9 mouse cellular contexts compared by ENCODE assay signal in the genomic region with DNA sequence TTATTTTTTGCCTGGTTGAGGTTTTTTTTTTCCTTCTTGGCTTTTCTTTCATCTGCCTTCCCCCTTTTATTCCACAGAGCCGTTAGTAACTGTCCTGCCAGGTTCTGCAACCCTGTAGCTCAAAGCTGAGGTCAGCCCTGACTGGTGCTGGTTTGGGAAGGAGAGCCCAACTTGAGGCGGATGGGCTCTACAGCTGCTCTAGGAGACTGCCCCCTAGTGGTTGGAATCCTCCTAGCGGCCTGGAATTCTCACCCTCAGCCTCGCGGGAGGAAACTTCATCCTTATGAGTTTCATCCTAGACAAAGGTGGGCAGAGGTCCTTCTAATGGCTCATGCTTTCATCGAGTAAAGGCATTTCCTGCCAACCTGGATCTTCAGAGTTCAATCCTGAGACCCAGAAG. TPM values are rescaled to one million over a fixed set of nuclear protein-coding genes. Genes with fewer than 3 reads are reported as not detected.
A peak's percentile ranks its signal among the peaks of the same experiment; 100 is the strongest.
DNase-seq lines count a peak whose midpoint lies in the region; ATAC-seq and TF ChIP-seq lines count a peak whose summit lies in the region.
"Had no signal": no experiment of that assay in that cellular context is flagged by ENCODE, and none has a peak within 500 bp of the region (broad histone marks: within the 10 kb centered on the region; RNA-seq: fewer than 3 reads in every experiment).

No protein-coding gene starts in this region.

- H3K9ac ChIP-seq in ES-E14 (ENCODE audit: insufficient read depth, low read depth, low read length, poor library complexity, severe bottlenecking), result no peak overlapping the region
- no peak overlapping the region for H3K9ac ChIP-seq in hindbrain, embryonic 14.5 days
- H3K9ac ChIP-seq: heart, embryonic 15.5 days had no signal

- no peak overlapping the region for H3K4me2 ChIP-seq in hindbrain, embryonic 14.5 days (replicated peaks)
- H3K4me2 ChIP-seq: heart, embryonic 15.5 days had no signal

- in situ Hi-C loops in ES-E14 (cut with MboI; ENCODE audit: low sequenced_read_pairs in 2 of 2, unreplicated experiment in 2 of 2), result no loop called here

- peak; percentile 81 for TF ChIP-seq CTCF in layer of hippocampus, adult 2 months (conservative IDR thresholded peaks at IDR 0.05)
- TF ChIP-seq CTCF in spleen, adult 2 months (IDR thresholded peaks at IDR 0.05; ENCODE audit: extremely low read depth, insufficient read depth, insufficient read length, insufficient replicate concordance), result peak; percentile 69; the same call in 1 of the 2 replicates

- no peaks in the 10 kb centered on the region for H3K27me3 ChIP-seq in spleen, adult 2 months (ENCODE audit: control insufficient read depth, insufficient read depth, low read length)
- no peaks in the 10 kb centered on the region for H3K27me3 ChIP-seq in hindbrain, embryonic 14.5 days (ENCODE audit: control insufficient read depth, insufficient read depth, low read length)
- H3K27me3 ChIP-seq: heart, embryonic 15.5 days had no signal

- DNase-seq in CD4-positive helper T cell, adult 2 months (ENCODE audit: low read depth, low spot score), result peak; percentile 66
- peak; percentile 80 for DNase-seq in ES-E14 (ENCODE audit: low read depth, low spot score)
- DNase-seq in gastrocnemius, postnatal 10 days, result peak; percentile 86
- peak in 1 of 2 experiments; percentile 50 for DNase-seq in layer of hippocampus, adult 2 months (ENCODE audit: low spot score in 2 of 2)
- peak; percentile 76 to 86 for DNase-seq in lung, postnatal 4 days
- DNase-seq in spleen, adult 2 months (ENCODE audit: low read depth in 1 of 2, low spot score in 2 of 2), result peak; percentile 37 to 75
- DNase-seq in hindbrain, embryonic 14.5 days (ENCODE audit: low spot score), result no peak

- H3K27ac ChIP-seq in ES-E14 (ENCODE audit: insufficient read depth, low read depth, low read length, poor library complexity, severe bottlenecking), result no peak overlapping the region
- H3K27ac ChIP-seq in layer of hippocampus, adult 2 months, result no peak overlapping the region
- H3K27ac ChIP-seq in spleen, adult 2 months (ENCODE audit: insufficient read depth, low read length), result no peak overlapping the region
- H3K27ac ChIP-seq in hindbrain, embryonic 14.5 days, result no peak overlapping the region
- H3K27ac ChIP-seq: heart, embryonic 15.5 days had no signal

- no peaks in the 10 kb centered on the region for H3K36me3 ChIP-seq in ES-E14 (ENCODE audit: control insufficient read depth, insufficient read depth, low read length, poor library complexity, severe bottlenecking)
- no peaks in the 10 kb centered on the region for H3K36me3 ChIP-seq in spleen, adult 2 months (ENCODE audit: control insufficient read depth, insufficient read depth, low read length)
- no peaks in the 10 kb centered on the region for H3K36me3 ChIP-seq in hindbrain, embryonic 14.5 days (replicated peaks; ENCODE audit: control insufficient read depth, insufficient read depth)
- H3K36me3 ChIP-seq: heart, embryonic 15.5 days had no signal

- no peak overlapping the region for H3K4me3 ChIP-seq in ES-E14 (ENCODE audit: insufficient read depth in 1 of 2, low read depth in 1 of 2, low read length in 2 of 2, poor library complexity in 1 of 2, severe bottlenecking in 1 of 2)
- H3K4me3 ChIP-seq in layer of hippocampus, adult 2 months, result no peak overlapping the region
- no peak overlapping the region for H3K4me3 ChIP-seq in spleen, adult 2 months (ENCODE audit: extremely low read depth, insufficient read depth, insufficient read length)
- H3K4me3 ChIP-seq in hindbrain, embryonic 14.5 days (replicated peaks; ENCODE audit: low read length), result no peak overlapping the region
- H3K4me3 ChIP-seq: heart, embryonic 15.5 days had no signal

- H3K9me3 ChIP-seq in ES-E14 (ENCODE audit: control insufficient read depth, insufficient read depth, low read depth, low read length), result no peaks in the 10 kb centered on the region
- no peaks in the 10 kb centered on the region for H3K9me3 ChIP-seq in hindbrain, embryonic 14.5 days (ENCODE audit: control insufficient read depth, low read length)
- H3K9me3 ChIP-seq: heart, embryonic 15.5 days had no signal

- peak; percentile 42; the same call in 1 of the 2 replicates for ATAC-seq in cerebellum, adult (ENCODE audit: insufficient number of reproducible peaks, low FRiP score, low TSS enrichment)
- no peak for ATAC-seq in hindbrain, embryonic 14.5 days (ENCODE audit: low FRiP score)

- H3K4me1 ChIP-seq in ES-E14 (ENCODE audit: control insufficient read depth in 2 of 2, insufficient read depth in 2 of 2, low read length in 2 of 2, poor library complexity in 1 of 2), result peaks cover 0 to 2% of the 10 kb centered on the region in 2 experiments; a peak in 1 of 4 replicates
- no peaks in the 10 kb centered on the region for H3K4me1 ChIP-seq in spleen, adult 2 months (ENCODE audit: control insufficient read depth, insufficient read depth, insufficient read length)
- H3K4me1 ChIP-seq in hindbrain, embryonic 14.5 days (replicated peaks; ENCODE audit: control insufficient read depth, insufficient read depth, low read length), result no peaks in the 10 kb centered on the region
- H3K4me1 ChIP-seq: heart, embryonic 15.5 days had no signal

- no peak for TF ChIP-seq POLR2A in spleen, adult 2 months (IDR thresholded peaks at IDR 0.05; ENCODE audit: low read depth, low read length)

- WGBS in spleen, adult 2 months, result 39% methylated on average over 6 of the region's 6 CpGs
- WGBS in hindbrain, embryonic 14.5 days, result 45% methylated on average over 6 of the region's 6 CpGs

TF ChIP-seq in ES-E14, 5 proteins besides CTCF, POLR2A, EP300 and RAD21:
- peak; percentile 26; the same call in 1 of the 2 replicates for TF ChIP-seq HCFC1 (IDR thresholded peaks at IDR 0.05; ENCODE audit: borderline replicate concordance, insufficient read depth, low read length)
- TF ChIP-seq MAFK (IDR thresholded peaks at IDR 0.05; ENCODE audit: insufficient read depth, low read depth, low read length), result no peak
- TF ChIP-seq CHD2 (IDR thresholded peaks at IDR 0.05; ENCODE audit: low read depth, low read length), result 0 out of 2 replicates have a peak, but pooled peaks have one; percentile 58
- TF ChIP-seq ZC3H11A (IDR thresholded peaks at IDR 0.05; ENCODE audit: borderline replicate concordance, low read depth, low read length), result peak; percentile 50; the same call in 1 of the 2 replicates
- no peak for TF ChIP-seq ZNF384 (IDR thresholded peaks at IDR 0.05; ENCODE audit: low read depth, low read length)

RNA-seq across cellular contexts. Expression of a gene that starts 51.5 kb away (rescaled TPM):
- total RNA-seq in ES-E14 (2012; rRNA removed), result 430 and 651 TPM in 2 replicates
- 100 to 1,000 TPM; 485 to 609 TPM for total RNA-seq in gastrocnemius, postnatal 10 days (2021)
- total RNA-seq in layer of hippocampus, adult 2 months (2021), result 100 to 1,000 TPM; 318 to 329 TPM
- 143 TPM in 2 replicates for polyA plus RNA-seq in spleen, adult 2 months (2012; rRNA removed)
- 5,328 and 5,854 TPM in 2 replicates for polyA plus RNA-seq in hindbrain, embryonic 14.5 days (2014; fragmentation: Nextera tagmentation; extraction: Ambion mirVana)
